Mouse (Mus musculus): ENCODE measurements around the gene Higd1c. TPM values are rescaled to one million over a fixed set of nuclear protein-coding genes. Genes with fewer than 3 reads are reported as not detected.
"Not testable (repeated sequence)": the region's sequence is repeated elsewhere in the genome, so short reads cannot be mapped to it uniquely, and the experiment has no call there.

The Higd1c gene
- polyA plus RNA-seq (2017; shearing (Covaris generic)): not detected

DNA sequence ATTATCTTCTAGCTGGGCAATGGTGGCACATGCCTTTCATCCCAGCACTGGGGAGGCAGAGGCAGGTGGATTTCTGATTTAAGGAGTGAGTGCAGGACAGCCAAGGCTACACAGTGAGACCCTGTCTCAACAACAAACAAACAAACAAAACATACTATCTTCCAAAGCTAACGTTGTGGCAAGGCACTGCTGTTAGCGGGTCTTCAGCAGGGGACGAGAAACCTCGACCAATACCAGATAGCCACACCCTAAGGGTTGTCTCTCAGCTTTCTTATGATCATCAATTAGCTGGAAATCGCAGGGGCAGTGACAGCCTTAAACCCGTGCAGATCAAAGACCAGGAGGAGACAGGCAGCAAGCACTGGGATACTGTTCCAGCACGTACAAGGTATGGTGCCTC is at the start of gene Higd1c:
Gene Higd1c (plus strand): TSS at position 301 of the 400 bp plus-strand sequence.
- no peak for ATAC-seq

DNA sequence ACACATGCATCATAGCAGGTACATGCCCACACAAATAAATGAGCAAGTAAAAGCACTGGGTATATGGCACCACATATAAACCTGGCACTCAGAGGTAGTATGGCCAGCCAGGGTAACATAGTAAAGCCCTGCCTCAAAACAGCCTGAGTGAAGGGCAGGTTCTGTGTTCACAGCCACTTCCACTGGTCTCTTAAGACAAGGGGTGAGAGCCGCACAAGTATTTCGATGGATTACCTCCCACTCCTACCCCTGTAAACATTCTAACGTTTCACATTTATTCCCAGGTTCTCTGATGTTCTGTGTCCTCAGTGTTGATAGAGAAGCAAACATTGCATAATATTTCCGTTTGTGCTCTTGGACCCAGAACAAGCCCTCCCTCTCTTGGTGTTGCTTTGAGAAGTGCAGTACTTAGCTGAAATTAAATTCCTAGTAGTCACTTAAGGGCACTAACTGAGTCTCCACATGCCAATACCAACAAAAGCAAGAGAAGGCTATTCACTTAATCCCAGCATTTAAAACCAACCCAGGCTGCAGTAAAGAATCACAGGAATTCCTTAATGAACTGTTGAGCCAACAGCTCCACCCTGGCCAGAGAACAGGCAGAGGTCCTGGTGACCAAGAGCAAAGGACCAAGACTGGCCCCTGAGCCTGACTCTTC is 46.2 kb upstream of the Higd1c start:
- not testable (repeated sequence) for ATAC-seq

DNA sequence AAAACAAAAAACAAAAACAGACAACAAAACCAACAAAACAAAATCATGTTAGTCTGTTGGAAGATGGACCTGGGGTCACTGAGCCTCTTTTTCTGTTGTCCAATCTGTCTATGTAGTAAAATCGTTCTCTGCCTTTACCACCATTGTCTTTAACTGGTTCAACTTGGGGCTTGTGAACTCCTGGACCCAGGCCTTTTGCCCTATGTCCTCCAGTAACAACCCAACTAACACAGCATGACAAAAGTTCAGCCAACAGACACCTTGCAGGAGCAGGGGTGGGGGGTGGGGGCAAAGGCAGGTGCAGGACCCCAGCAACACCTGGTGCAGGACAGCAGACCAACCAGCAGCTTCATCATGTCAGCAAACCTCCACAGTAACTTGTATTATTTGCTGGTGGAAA is 44.5 kb upstream of the Higd1c start:
- no peak for ATAC-seq

DNA sequence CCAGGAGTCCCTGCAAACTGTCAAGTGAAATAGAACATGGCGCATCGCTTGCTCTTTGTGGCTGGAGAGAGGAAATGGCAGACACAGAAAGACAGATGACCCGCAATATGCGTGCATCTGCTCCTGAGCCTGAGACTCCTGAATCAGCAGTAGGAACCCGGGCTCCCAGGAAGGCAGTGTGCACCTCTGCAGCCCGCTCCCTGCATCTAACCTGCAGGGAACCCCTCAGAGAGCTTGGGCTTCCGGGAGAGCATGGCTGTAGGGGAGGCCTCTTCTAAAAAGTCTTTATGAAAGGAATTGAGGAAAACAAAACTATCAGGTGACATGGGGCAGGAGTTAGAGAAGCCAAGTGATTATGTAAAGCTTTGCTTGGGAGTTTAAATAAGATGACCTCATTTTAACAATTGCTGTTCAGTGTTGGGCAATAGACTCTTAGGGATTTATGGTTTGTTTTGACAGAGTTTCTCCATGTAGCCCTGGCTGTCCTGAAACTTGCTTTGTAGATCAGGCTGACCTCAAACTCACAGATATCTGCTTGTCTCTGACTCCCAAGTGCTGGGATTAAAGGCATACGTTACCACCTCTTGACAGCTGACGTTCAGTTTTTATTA is 43.9 kb upstream of the Higd1c start:
- no peak for ATAC-seq

DNA sequence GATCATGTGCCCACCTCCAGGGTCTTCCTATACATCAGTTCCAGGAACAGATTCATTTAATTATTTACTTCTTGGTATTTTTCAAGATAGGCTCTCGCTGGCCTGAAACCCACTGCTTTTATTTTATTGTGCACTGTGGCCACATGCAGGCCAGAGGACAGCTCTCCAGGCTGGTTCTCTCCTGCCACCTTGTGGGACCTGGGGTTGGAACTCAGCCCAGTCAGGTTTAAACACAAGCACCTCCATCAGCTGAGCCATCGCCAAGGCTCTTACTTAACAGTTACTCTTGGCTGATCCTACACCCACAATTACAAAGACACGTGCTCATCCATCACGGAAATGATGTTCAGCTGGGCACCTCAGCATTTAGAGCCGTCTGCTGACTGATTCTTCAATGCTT is 43.2 kb upstream of the Higd1c start:
- ATAC-seq: no peak

DNA sequence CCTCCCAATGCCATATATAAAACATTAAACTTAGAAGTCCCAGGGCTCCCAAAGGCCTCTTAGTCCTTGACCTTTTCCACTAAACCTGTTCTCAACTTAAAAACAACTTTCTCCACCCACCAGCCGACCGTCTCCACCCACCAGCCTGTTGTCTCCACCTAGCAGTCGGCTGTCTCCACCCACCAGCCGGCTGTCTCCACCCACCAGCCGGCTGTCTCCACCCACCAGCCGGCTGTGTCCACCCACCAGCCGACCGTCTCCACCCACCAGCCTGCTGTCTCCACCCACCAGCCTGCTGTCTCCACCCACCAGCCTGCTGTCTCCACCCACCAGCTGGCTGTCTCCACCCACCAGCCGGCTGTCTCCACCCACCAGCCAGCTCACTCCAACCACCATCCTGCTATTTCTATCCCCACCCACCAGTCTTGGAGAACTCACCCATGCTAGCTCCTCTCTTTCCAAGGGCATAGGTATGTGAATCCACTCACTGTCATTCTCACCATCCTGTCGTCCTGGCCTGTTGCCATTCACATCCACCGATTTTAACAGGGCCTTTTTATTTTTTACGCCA is 40.2 kb upstream of the Higd1c start:
- ATAC-seq: no peak

DNA sequence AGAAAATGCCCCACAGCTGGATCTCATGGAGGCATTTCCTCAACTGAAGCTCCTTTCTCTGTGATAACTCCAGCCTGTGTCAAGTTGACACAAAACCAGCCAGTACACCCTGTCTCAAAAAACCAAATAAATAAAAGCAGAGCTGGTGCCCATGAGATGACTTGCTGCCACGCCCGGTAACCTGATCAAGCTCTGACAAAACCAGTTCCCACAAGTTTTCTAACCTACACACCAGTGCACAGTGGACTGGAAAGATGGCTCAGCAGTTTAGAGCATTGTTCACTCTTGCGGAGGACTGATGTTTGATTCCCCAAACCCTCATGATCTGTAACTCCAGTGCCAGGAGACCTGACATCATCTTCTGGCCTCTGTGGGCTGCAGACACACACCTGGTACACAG is 39.1 kb upstream of the Higd1c start:
- ATAC-seq: no peak

DNA sequence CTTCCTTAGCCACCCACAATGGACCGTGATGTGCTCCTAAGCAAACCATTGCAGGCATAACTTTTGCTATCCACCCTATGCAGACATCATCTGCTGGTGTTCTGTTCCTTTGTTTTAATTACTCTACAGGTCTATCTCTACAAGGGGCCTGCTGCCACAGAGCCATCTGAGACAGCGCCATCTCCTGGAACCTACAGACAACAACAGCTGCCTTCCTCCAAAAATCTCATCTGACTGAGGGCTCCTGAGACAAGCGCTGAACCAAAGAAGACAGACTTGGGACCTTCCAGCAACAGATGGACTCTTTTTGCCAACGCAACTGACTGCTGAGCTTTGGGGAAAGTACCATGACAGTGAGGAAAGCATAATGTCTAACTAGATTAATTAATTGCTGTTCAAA is 36.3 kb upstream of the Higd1c start:
- not testable (repeated sequence) for ATAC-seq

DNA sequence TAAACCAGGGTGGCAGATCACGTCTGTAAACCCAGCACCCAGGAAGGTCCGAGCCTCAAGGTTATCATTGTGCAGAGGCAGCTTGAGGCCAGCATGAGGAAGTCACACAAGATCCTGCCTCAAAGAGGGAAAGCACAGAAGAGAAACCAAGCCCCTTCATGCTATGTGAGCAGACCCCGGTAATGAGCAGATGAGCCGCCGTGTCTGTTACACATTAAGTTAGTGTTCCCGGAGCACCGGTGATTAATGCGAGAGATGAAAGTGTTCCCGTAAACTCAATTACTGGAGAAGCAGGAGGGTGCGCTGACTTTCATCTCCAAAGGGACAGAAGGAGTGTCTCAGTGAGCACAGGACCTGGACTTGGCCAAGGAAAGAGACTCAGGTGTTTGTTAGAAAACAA is 35.0 kb upstream of the Higd1c start:
- ATAC-seq: not testable (repeated sequence)

DNA sequence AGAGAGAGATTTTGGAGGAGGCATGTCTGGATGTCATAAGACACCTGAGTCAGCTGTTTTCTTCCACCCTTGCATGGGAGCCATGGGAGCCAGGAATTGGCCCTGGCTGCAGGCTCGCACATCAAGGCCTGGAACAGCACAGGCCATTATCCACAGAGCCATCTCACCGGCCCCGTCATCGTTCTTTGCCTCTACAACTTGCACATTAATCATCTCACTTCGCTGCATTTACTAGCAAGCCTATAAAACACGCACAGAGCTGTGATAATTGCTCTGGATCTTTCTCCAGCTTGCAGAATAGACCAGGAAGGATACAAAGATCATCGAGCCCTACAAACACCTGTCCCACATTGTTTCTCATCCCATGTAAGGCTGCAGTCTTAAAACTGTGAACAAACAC is 33.6 kb upstream of the Higd1c start:
- ATAC-seq: no peak

DNA sequence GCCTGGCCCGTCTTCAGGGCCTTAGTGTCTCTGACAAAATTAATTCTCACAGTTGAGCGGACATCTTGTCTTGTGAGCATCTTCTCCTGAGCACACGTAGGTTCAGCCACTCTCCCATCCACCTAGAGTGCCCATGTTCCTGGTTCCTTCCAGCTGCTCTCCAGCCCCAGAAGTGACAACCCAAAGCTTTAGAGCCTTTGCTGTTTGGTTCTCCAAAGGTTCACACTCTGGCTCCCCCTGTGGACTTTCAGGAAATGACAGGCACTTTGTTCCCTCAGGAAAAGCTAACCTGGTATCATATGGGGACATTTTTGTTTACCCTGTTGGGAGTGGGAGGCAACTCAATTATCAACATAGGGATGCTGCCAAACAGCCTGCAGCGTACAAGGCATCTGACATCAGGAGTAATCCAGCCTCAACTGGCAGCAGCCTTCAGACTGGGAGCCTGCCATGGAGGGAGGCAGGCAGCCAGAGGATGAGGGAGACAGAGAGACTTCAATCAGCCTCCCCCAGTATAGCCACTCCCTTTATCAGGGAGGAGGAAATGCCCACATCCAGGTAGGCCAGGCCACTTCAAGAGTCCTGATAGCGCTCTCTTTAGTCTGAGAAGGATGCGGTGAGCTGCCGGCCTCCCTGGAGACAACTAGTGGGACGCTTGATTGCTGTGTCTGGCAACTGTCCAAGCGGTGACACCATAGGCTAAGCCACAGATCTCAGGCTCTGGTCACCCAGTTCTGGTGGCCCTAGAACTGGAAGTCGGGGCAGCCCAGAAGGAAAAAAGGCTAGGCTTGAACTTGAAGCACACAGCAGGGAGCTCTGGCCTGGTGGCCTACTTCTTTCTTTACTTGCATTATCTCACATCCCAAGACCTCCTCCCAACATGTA is 32.0 kb upstream of the Higd1c start:
- not testable (repeated sequence) for ATAC-seq

DNA sequence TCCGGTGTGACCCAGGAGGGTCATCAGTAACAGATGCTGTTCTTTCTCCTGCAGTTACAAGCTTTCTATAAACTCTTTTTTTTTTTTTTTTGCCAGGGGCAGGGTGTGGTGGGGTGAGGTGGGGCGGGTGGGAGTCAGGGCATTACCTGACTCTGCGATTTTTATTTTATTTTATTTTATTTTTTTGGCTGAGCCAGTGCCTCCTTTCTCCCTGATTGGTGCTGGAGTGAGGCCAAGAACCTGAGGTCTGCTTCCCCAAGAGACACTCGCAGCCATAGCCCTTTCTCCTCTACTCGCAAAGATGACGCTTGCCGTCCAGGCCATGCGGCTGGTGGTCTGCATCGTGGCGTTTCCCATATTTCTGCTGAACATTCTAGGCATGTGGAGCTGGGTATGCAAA is 29.7 kb upstream of the Higd1c start, which contains the start of gene Mettl7a3:
Gene Mettl7a3 (plus strand): TSS at position 301 of the 400 bp plus-strand sequence.
- ATAC-seq: no peak

DNA sequence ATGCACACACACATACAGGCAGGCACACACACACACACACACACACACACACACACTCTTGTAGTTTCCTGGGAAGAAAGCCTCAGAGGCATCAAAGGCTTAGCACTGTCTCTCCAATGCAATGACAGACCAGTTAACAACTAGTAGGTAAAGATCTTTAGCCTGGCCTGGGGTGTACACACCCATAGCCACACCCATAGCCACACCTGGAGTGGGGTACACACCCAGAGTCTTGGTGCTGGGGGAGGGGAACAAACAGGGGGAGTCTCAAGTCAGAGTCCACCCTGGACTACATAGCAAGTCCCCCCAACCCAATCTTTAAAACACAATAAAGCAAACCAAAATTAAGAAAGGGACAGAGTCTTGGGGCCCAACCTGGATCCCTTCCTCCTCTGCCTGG is 27.0 kb upstream of the Higd1c start:
- not testable (repeated sequence) for ATAC-seq

DNA sequence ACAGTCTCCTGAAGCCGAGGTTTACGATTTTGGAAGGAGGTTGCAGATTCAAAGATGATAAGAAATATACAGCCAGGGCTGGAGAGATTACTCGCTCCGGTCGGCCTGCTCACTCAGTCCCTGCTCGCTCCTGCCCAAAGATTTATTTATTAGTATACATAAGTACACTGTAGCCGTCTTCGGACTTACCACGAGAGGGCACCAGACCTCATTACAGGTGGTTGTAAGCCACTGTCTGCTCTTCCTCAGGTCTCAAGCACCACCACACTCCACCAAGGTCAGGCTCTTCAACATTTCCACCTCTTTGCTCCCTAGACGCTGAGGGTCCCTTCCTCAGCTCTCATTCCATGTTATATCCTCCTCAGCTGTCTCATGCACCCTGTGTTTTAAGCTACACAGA is 26.5 kb upstream of the Higd1c start:
- ATAC-seq: not testable (repeated sequence)

DNA sequence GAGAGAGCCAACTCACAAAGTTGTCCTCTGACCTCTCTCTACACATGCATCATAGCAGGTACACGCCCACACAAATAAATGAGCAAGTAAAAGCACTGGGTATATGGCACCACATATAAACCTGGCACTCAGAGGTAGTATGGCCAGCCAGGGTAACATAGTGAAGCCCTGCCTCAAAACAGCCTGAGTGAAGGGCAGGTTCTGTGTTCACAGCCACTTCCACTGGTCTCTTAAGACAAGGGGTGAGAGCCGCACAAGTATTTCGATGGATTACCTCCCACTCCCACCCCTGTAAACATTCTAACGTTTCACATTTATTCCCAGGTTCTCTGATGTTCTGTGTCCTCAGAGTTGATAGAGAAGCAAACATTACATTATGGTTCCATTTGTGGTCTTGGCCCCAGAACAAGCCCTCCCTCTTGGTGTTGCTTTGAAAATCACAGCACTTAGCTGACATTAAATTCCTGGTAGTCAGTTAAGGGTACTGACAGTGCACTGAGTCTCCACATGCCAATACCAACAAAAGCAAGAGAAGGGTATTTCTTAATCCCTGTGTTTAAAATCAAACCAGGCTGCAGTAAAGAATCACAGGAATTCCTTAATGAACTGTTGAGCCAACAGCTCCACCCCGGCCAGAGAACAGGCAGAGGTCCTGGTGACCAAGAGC is 22.9 kb upstream of the Higd1c start:
- ATAC-seq: not testable (repeated sequence)

DNA sequence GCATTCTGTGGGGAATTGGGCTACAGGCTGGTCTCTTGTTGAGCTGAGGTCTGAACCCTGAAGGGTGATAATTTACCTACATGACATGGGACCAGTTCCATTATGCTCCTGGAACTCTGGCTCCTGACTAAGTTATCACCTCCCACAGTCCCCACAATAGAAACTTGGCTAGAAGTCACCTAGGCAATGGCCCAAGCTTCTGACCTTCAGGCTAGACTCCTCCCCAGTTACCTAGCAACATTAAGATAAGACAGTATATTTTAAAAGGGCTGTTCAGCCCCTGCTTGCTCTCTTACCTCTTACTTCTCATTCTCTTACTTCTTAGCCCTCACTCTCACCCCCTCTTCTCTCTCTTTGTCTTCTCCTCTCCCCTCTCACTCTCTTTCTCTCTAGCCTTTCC is 18.9 kb upstream of the Higd1c start:
- ATAC-seq: no peak

DNA sequence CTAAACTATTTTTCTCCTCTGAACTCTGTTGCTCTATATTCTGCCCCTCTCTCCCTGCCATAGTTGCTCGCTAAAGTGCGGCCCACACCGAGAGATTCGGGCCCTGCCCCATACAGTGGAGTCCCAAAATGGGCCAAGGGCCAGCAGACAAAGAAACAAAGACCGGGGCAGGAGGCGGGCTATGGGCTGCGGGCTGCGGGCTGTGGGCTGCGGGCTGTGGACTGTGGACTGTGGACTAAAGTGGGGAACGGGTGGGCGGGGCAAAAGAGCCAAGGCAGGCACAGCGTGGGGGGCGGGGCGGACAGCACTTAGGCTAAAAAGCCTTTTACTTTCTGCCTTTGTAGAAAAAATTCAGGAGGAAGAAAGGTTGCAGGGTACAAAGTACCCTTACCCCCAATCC is 17.6 kb upstream of the Higd1c start:
- no peak for ATAC-seq

DNA sequence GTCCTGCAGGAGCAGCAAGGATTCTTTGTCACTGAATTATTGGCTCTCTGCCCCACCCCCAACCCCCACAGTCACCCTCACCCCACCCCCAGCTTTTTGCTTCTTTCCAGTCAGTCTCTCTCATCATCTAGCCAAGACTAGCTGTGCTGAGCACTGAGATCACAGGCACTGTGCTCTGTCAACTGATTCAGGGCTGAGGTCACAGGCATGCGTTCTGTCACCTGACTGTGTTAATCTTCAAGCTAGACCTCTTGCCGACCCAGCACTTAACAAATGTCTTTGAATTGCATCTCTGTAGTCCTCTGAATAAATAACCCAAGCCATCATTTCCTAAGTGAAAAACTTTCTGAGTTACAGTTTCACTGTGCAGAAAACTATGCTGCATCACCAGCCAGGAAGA is 14.8 kb upstream of the Higd1c start:
- no peak for ATAC-seq

DNA sequence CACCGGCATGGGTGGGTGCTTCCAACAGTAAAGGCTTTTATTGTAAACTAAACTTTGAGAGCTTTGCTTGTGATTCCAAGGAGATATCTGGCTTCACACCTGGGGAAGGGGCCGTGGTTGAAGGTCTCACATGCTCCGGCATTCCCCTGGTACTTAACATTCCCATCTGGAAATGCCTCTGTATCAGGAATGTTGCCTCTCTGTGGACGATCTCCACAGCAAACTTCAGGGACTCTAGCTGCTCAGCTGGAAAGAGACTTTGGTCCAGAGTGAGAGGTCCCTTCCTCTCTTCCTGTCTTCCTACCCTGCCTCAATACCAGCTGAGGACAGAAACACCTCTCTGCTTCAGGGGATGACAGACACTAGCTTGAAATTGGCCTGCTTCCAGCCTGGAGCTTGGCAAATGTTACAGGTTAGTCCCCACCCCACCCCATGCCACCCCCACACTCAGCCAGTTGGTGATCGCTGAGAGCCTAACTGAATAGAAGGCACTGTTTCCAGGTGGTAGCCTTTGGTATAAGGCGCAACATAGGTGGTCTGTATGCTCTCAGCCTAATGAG is 12.8 kb upstream of the Higd1c start:
- ATAC-seq: no peak

DNA sequence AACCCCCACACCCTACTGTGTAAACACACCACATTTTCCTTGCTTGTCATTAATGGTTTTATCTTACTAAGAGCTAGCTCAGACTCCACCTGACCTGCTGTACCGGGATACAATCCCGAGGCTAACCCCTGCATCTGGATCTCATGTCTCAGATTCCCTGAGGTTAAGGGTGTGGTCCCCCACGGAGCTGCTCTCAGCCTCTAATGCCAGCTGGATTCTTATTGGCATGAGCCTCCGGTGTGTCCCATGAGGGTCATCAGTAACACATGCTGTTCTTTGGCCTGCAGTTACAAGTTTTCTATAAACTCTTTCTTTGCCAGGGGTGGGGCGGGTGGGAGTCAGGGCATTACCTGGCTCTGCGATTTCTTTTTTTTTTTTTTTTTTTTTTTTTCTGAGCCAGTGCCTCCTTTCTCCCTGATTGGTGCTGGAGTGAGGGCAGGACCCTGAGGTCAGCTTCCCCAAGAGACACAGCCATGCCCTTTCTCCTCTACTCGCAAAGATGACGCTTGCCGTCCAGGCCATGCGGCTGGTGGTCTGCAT is 11.6 kb upstream of the Higd1c start, which contains the start of the genes Methig1 and Mettl7a2:
Gene Methig1 (plus strand): TSS at position 439 of the 540 bp plus-strand sequence.
Gene Mettl7a2 (plus strand): TSS at position 490 of the 540 bp plus-strand sequence.
- no peak for ATAC-seq

DNA sequence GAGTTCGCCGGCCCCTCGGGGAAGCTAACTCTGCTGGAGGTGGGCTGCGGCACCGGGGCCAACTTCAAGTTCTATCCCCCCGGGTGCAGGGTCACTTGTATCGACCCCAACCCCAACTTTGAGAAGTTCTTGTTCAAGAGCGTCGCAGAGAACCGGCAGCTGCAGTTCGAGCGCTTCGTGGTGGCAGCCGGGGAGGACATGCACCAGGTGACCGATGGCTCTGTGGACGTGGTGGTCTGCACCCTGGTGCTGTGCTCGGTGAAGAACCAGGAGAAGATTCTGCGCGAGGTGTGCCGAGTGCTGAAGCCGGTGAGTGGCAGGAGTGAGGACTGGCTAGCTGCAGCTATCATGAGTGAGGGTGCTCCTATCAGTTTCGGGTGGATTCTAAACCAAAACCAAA is 10.9 kb upstream of the Higd1c start:
- not testable (repeated sequence) for ATAC-seq

DNA sequence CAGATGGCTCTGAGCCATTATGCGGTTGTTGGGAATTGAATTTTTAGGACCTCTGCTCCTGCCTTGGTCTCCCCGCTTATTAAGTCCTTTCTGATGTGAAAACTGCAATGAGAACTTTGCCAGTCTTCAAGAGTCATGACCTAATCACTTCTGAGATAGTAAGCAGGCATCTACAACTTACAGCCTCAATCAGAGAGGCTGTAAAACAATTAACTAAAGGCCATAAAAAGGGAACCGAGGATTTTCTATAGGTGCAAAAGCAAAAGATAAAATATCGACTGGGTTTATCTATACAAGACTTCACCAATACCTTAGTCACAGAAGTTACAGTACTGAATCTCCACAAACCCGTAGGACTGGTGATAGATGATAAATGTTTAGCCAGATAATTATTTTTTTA is 8.5 kb upstream of the Higd1c start:
- no peak for ATAC-seq

All from activated CD4-positive, CD25-positive, alpha-beta regulatory T cell, adult 4 months (primary cell).